Mouse (Mus musculus): ENCODE results near the gene Cd276.

Cd276 gene

DNA sequence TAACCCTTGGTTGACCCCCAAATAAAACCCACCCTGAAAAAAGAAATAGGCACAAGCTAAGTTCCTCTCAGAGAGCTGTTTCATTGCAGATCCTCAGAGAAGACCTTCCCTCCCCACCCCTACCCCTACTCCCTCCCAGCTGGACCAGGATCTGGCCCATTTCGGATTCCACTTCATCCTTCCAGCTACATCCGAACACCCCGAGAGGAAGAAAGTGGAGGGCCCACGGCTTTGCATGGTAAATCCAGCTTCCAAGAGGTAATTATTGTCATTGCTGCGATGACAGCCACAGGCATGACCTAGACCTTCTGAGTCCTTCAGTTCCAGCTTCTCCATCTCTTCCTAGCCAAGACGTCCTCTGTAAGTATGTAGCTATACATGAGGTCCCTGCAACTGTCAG lies 4.3 kb downstream of the Cd276 start:
- DNase-seq (ENCODE audit: low spot score) = no peak

DNA sequence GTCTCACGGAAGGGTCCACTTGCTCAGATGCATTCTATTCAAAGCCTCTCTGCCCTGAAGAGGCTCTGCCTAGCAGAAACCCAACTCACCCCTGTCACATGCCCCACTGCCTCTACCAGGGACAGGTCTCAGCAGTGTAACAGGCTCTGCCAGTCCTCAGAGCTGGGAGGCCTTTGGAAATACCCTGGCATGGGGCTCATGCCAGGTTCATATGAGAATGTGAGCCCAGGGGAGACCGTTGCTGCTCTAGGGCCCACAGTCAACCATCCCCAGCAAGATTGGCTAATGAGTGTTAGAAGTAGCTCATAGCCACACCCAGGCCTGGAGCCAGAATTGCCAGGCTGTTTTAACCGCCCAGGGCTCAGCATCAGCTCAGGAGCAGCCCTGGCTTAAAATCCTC lies 5.5 kb downstream of the Cd276 start:
- DNase-seq (ENCODE audit: low spot score) = no peak

DNA sequence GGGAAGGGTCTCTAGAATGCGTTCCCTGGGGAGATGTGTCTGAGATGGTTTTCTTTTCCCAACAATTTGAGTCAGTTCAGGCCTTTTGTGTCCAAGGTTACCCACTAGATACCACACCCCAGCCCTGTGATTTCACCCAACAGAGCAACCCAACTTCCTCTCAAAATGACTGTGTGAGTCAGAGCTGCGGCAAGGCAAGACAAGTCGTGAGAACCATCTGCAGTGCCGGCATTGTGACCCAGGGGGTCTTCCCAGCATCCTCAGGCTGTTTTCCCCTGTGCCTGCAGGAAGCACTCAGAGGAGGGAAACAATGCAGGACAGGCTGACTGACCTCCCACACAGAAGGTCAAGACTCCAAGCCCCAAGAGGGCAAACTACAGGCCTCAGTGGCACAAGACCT lies 6.3 kb downstream of the Cd276 start:
- DNase-seq (ENCODE audit: low spot score) = no peak

DNA sequence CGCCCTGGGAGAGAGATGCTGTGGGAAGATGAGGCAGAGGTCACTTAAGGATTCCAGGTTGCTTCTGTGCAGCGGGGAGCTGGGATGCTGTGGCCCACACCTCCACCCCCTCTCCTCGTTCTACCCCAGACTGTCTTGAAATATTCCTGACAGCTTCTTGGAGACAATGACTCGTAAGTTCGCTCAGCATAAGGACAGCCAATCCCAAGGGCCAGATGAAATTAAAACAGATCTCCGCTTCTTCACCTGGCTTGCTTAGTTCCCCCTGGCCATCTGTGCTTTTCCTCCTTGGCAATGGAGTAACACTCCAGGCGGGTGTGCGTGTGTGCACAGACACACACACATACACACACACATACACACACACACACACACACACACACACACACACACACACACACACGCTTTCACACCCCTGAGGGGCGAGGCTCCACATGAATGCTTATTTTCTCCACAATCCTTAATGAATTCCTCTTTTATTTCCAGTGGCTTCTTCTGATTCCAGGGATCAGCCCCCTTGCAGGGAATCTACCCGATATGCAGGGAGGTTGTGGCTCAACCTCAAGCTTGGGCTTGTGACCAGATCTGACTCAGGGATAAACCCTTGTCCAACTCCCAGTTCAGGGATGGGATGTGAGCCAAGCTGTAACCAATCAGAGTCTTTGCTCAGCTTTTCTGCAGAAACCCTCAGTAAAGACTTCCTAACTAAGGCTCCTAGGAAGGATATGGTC lies 8.4 kb downstream of the Cd276 start:
- no peak for DNase-seq (ENCODE audit: low spot score)

DNA sequence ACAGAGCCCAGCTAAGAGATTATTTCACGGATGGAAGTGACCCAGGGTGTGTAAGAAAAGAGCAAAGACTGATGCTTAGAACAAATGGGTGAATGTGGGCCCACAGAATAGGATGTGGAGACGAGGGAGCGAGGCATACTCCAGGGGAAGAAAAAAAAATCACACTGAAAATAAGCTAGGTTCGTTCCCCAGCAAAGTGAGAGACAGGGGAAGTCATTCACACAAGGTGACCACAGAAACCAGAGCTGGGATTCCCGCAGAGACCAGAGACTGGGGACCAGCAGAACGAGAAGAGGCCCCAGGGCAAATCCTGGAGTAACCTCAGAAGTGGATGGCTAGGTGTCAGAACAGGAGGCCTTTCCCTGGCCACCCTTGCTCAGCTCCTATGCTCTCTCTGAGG lies 9.8 kb downstream of the Cd276 start:
- DNase-seq (ENCODE audit: low spot score) = no peak

DNA sequence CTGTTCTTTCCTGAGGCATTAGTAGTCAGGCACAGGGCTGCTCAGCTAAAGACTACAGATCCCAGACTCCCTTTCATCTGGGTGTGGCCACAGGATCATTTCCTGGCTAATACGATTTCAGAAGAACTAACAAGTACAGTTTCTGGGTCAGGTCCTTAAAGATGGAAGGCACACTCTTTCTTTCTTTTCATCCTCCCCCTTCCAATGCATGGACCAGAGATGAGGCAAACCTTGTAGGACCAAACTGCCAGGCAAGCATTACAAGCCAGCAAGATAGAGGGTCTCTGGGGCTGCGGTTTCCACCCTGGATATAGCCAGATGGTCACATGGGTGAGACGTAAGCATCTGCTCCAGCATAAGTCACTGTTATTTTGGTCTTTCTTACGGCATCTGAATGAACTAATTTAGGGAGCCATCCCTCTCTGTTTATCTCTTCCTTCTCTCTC lies 10.3 kb downstream of the Cd276 start:
- no peak for DNase-seq (ENCODE audit: low spot score)

DNA sequence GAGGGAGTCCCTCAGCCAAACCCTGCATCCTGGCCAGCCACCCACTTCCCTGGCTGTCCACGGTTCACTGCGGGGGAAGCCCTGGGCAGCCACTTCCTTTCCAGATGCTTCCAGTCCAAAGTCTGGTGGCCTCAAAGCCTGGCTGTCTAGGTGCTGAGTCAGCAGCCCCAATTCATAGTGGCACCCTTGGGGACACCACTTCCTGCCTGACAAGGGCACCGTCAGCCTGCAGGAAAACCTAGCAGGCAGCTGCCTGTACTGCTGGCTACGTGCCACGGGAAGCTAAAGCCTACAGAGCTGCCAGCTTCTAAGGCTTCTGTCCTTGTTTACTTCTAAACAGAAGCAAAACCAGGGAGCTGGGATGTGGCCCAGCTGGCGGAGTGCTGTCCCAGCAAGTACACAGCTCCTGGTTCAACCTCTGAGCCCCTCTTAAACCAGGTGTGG lies 13.3 kb downstream of the Cd276 start:
- DNase-seq (ENCODE audit: low spot score) = peak; percentile 75

DNA sequence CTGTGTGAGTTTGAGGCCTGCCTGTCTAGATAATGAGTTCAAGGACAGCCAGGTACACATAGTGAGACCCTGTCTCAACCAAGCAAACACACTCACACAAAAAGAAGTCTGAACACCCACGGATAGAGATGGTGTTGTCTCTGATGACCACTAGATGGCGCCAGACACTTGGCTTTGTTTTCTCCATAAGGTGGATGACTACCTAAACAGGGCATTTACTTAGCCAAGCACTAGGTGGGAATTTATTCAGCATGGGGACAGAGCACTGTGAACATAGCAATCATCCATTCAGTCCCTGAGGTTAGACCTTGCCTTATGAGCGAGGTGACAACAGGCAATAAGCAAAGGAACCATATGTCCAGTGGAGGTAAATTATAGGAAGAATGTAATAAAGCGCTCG lies 15.4 kb downstream of the Cd276 start:
- peak; percentile 64 for DNase-seq (ENCODE audit: low spot score)

DNA sequence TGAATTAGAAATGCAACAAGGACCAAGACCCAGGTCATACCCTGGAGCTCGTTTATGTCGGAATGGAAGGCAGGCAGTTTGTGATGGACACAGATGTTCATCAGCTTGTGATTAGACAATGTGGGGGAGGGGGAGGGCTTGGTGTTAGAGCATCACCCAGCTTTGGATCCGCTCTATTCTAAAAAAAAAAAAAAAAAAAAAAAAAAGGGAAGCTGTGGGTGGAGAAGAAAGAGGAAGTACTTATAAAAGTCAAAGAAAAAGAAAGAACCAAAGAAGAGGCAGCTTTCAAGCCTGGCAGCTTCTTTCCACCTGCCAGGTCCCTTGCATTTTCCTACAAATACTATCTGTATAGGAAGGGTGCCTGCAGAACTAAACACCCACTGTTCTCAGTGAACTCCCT lies 17.5 kb downstream of the Cd276 start:
- no peak for DNase-seq (ENCODE audit: low spot score)

DNA sequence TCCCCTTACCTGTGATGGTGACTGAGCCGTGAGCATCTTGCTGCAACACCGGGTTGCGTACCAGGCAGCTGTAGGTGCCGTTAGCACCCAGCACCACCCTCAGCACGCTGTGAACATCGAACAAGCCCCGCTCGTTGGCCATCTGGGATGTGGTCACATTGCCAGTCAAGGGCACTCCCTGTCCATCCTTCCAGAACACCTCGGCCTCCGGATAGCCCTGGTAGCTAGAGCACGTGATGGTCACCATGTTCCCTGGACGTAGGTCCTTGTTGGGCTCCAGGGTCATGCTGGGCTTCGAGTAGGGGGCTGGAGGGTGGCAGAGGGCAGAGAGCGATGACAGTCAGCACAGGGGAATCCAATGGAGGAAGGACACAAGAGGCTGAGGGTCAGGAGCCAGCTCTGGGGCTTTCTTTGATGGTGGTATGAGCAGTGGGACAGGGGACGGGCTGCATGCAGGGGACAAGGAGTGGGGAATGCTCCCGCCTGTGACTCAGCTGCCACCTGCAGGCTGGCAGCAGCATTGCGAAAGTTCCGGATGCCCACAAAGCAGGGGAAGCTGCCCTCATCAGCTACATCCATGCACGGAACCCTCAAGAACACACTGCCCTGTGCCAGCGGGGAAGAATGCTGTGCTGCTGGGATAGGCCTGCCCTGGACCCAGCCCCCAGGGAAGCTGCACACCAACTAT lies 19.6 kb downstream of the Cd276 start:
- peak; percentile 62 for DNase-seq (ENCODE audit: low spot score)

DNA sequence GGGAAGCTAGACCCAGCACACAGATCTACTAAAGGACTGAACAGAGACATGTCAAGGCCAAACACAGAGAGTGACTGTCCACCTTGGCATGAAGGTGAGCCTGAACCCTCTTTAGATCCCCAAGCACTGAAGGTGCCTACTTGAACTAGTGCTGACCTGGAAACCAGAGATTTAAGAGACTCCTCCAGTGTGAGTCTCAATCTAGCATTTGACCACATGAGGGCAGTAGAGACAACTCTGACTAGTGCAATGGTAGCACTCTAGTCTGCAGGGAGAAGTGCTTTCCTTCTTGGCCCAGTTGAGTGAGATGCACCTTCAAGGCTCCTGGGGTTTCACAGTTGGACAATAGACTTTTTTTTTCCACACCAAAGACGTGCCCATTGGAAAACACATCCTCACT lies 20.5 kb downstream of the Cd276 start:
- peak; percentile 76 for DNase-seq (ENCODE audit: low spot score)

DNA sequence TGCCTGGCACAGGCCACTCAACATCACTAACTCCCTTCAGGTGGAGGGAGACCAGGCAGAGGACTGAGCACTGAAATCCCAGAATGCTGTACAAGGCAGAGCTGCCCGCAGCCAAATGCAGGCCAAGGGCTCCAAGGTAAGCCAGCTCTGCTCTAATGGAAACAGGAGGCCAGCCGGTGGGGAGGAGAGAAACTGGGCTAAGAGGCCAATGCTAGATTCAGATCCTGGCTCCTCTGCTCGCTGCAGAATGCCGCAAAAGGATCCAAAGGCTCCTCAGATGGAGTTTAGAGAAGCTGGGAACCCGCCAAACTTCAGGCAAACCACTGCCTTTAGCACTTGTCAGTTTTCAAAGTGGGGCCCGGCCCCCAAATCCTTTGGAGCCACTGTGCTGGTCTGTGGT lies 21.9 kb downstream of the Cd276 start:
- no peak for DNase-seq (ENCODE audit: low spot score)

DNA sequence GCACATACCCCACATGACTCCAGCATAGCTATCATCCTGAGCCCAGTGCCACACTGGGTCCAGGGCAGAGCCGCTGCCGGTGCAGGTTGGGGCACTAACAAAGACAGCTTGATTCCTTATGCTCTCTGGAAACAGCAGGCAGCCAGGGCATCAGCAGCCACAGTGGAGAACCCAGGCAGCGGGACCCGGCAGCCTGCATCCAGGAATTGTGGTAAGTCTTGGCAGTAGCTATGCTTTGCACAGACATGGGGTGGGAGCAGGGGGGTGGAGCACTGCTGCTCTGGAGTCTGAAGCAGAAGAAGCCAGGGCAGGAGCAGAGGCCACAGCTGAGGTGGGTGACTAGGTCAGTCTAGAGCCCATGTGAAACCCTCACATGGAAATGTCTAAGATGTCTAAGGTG lies 23.0 kb downstream of the Cd276 start:
- DNase-seq (ENCODE audit: low spot score) = no peak

DNA sequence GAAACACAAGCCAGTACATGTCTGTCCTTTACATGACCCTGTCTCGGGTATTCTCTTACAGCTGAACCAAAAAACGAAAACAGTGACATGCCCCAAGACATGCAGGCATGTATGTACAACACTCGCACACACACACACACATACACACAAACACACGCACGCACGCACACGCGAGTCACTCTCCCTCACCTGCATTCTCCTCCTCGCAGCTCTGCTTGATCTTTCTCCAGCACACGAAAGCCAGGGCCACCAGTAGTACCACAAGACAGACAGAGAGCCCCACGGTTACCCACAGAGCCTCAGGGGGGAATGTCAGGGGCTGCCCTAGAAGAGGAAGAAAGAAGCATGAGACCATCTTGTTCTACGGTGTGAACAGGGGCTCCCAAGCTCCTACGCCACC lies 24.8 kb downstream of the Cd276 start:
- no peak for DNase-seq (ENCODE audit: low spot score)

DNA sequence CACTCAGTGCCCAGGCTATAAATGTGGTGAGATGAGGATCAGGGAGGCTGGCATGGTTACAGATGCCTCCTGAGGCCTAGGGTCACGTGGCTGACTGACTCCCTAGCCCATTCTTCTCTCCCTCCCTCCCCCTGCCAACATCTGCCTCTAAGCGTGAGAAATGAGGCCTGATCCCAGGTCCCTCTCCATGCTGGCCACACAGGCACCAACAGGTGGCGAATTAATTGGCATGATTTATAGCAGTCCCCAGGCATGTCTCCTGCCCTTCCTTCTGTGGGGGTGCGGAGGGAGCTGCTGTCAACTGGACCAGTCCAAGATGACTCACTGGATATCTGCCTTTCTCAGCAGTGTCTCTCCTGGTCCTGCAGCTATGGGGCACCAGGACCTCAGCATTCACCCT lies 27.4 kb downstream of the Cd276 start:
- peak; percentile 91 for DNase-seq (ENCODE audit: low spot score)

DNA sequence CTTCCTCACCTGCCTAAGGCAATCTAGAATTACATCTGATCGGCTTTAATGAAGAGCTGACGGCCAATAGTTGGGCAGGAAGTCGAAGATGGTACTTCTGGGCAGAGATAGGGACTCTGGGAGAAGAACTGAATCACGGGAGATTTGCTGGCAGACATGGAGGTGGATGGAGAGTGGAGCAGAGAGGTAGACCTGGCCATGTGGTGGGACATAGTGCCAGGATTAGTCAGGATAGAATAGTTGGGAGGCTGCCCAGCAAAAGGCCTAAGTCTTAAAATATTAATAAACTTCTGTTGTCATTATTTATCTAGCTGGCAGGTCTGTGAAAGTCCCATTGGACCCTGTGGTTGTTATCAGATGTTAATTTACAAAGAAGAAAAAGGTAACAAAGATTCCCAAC lies 30.1 kb downstream of the Cd276 start:
- DNase-seq (ENCODE audit: low spot score) = no peak

DNA sequence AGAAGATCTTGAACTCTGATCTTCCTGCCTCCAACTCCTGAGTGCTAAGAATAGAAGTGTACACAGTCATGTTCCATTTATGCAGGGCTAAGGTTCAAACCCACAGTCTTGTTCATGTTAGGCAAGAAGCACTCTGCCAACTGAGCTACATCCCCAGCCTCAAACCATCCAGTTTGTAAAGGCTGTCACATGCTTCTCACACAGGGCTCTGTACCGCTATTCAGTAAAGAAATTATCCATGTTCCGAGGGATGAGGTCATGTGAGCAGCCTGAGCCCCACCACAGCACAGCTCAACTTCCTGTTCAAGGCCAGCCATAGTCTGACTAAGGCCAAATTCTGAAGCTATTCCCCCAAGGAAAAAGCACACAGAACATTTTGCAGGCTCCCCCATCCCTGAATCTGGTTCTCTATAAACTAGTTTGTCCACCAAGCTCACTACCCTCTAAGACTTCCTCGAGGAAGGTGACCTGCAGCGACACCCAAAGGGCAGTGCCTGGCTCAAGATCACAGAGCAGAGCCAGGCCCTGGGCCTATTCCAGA lies 33.3 kb downstream of the Cd276 start:
- DNase-seq (ENCODE audit: low spot score) = no peak

DNA sequence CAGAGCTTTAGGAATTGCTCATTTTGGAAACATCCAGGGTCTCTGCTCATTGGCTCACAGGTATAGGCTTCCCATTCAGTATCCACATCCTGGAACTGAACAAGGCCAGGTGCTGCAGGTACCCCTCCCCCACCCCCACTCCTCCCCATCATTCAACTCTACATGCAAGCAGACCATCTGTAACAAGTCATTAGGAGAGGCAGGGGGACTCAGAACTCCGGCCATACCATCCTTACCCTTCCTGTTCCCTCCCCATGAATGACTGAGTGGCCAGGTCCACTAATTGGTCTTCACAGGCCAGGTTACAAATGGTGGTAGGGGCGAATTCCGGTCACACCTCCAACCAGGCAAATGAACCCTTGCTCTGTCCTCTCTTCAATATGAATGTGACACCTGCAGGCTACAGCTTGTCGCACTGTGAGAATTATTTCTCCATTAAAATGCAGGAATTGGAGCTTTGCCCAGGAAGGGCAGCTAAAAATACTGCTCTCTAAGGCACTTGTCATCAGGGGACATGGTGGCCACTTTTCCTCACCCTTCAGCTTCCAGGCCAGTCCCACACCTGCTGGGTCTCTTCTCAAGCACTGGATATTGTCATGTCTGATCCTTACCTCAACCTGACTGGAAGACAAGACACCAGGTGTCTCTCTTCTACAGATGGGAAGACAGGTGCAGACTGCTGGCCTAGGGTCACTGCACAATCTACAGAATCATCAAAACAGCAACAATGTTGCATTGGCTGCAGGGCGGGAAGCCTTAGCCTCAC lies 34.2 kb downstream of the Cd276 start:
- no peak for DNase-seq (ENCODE audit: low spot score)

DNA sequence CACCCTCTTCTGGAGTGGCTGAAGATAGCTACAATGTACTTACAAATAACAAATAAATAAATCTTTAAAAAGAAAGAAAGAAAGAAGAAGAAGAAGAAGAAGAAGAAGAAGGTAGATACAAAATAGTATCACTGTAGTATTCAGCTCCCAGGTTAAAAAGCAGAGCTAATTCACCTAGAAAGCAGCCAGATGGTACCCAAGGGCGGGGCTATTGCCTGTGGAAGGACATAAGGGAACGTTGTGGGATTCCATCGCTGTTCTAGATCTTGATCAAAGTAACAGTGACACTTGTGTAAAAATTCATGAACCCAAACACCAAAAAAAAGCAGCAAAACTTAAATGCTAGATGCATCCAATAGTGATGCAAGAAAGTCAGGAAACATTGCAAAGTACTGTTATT lies 35.3 kb downstream of the Cd276 start:
- DNase-seq (ENCODE audit: low spot score) = no peak

DNA sequence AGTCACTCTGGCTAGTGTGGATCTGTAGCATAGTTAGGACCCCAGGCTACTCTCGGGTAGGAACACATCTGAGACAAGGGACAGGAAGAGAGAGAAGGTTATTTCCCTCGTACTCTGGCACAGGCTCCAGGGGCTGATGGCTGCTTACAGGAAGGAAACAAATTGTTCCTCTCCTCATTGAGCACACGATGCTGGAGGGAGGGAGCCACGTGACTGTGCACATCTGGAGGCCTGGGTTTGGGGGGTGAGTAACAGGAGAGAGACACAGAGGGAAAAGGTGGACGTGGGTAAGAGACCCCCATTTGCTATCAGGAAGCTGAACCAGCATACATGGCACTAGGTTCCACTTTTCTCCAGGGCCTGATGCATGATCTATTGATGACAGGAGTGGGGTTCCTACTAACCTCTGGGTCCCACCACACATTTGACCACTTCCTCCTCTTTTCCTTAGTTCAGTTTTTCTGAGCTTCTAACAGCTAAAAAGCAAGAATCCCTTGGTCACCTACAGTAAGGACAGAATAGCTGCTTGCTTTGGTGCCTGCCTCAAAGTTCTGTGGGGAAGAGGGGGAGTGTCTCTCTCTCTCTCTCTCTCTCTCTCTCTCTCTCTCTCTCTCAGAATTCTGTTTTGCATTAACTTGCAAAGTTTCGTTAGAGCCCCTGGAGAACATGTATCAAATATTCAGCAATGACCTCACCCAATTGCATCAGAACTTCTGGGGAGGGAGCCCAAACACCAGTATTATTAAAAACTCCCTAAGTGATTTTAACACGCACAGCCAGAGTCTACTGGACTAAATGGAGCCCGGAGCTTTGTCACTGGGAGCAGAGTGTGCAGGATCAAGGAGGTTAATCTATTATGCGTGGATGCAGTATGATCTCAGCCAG lies 37.1 kb downstream of the Cd276 start:
- DNase-seq (ENCODE audit: low spot score) = no peak

DNA sequence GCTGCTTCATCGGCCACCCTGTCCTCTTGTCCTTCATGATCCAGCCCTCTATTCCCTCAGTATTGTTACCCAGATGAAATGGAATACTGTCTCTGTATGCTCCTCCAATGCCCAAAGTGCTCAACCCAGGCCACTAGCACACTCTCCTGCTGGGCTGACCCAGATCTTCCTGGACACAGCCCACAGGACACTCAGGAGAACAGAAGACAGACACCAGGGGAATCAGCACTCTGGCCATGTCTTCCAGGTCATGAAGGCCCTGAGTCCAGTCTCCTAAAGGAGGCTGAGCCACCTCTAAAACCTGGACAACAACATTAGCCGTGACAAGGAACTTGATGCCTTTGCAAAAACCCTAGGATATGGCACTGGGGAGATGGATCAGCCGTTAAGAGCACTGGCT lies 38.8 kb downstream of the Cd276 start:
- no peak for DNase-seq (ENCODE audit: low spot score)

DNA sequence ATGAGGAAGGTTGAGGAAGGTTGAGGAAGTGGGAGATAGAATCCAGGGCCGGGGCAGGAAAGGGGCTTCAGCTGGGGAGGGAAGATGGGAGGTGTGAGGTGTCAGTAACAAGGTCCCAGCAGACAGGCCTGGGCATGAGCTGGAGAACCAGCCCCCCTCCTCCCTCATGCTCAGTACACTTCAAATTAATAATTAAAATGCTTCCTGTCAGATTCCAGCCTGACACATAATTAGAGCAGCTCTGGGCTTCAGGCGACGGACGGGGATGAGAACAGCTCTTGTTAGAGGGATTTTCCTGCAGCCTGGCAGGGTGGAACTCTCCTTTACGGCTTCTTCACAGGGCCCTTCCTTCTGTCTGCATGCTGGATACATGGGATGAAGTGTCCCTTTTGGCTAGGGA lies 41.5 kb downstream of the Cd276 start:
- DNase-seq (ENCODE audit: low spot score) = no peak
